Mouse (Mus musculus): Measurements from ENCODE around the gene Rbfox3. TPM values are rescaled to one million over a fixed set of nuclear protein-coding genes. Genes with fewer than 3 reads are reported as not detected.
A peak's percentile ranks its signal among the peaks of the same experiment; 100 is the strongest.

The Rbfox3 gene
- total RNA-seq, 2 experiments from 2014 or later: 276 to 303 TPM

DNA sequence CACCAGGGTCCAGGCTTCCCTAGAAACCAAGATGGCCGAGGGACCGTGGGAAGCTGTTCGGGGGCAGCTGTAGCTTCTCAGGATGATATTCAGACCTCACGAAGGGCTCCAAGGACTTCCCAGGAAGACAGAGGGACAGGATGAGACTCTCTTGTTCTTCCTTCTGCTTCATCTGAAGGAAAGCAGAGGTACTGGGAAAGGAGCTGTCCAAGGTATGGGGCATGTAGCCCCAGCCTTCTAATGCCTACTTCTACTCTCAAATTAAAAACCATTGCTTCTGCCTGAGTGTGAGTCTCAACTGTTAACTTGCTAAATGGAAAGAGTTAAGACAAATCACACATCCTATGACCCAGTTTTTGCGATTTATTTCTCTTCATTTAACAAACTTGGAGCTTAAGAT lies 355.8 kb downstream of the Rbfox3 start:
- H3K27ac ChIP-seq: no peak overlapping the region
- H3K4me3 ChIP-seq: no peak overlapping the region
- no peak for TF ChIP-seq CTCF (conservative IDR thresholded peaks at IDR 0.05)
- no peak for DNase-seq (ENCODE audit: low spot score in 2 of 2)

DNA sequence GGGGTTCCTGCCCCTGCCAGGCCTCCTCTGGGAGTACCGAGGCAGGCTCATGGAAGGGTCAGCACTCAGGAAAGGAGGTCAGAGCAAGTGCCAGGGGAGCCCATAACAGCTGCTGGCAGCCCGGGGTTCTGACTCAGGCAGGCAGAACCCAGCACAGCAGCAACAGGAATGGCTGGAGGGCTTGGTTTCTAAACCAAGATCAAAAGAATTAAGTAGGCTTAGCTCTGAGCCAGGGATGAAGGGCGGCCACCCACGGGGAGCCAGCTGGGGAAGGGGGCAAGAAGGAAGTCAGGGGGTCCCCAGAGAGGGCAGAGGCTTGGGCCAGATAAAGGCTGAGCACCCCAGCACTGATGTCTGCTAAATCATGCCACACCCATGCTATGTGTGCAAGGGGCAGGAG lies 356.9 kb downstream of the Rbfox3 start:
- no peak overlapping the region for H3K27ac ChIP-seq
- DNase-seq (ENCODE audit: low spot score in 2 of 2): no peak
- no peak overlapping the region for H3K4me3 ChIP-seq
- no peak for TF ChIP-seq CTCF (conservative IDR thresholded peaks at IDR 0.05)

DNA sequence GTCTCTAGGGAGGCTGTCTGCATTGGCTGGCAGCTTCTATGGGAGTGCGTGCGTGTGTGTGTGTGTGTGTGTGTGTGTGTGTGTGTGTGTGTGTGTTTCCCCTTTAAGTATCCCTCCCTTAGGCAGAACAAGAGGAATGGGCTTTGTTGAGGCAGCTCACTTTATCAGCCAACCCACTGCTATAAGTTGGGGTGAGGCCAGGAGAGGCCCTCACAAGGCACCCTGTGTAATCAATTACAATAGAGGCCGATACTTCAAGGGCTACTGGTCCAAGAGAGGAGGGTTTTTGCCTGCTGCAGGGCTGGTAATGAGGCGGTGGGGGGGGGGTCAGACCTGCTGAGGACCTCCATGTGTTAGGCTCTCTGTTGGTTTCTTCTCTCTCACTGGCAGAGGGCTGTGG lies 357.5 kb downstream of the Rbfox3 start:
- no peak for TF ChIP-seq CTCF (conservative IDR thresholded peaks at IDR 0.05)
- no peak overlapping the region for H3K4me3 ChIP-seq
- H3K27ac ChIP-seq: no peak overlapping the region
- DNase-seq (ENCODE audit: low spot score in 2 of 2): no peak

DNA sequence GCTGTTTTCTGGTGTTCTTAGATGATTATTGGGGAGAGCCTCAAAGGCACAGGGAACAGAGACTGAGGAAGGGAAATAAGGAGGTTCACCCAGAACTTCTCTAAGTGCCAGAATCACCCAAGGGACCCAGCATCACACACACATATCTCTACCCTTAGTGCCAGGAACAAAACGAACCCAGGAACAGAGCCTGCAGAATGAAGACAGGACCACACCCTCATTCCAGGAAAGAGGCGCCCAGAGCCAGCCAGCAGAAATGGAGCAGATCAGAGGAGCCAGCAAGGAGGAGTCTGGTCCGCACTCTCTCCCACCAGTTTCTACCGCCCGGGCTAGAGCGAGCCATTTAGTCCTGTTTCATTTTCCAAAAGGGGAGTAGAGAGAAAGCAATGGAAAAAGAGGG lies 358.4 kb downstream of the Rbfox3 start:
- H3K4me3 ChIP-seq: no peak overlapping the region
- no peak for TF ChIP-seq CTCF (conservative IDR thresholded peaks at IDR 0.05)
- H3K27ac ChIP-seq: no peak overlapping the region
- DNase-seq (ENCODE audit: low spot score in 2 of 2): no peak

DNA sequence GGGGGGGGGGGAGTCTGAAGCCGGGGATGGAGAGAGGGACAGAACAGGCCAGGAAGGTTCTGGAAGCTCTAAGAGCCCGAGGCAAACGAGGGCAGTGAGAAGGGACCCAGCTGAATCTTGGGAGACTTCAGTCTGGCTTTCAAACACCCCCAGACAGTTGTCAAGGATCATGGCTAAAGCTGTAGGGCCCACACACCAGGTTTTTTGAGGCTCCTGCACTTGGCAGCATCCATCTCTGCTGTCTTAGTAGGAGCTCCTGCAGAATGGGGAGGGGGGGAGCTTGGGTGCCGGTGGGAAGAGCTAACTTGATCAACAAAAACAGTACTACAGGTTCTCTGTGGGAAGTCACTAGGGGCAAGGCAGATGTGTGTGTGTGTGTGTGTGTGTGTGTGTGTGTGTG lies 358.9 kb downstream of the Rbfox3 start:
- no peak for TF ChIP-seq CTCF (conservative IDR thresholded peaks at IDR 0.05)
- H3K27ac ChIP-seq: no peak overlapping the region
- no peak overlapping the region for H3K4me3 ChIP-seq
- no peak for DNase-seq (ENCODE audit: low spot score in 2 of 2)

DNA sequence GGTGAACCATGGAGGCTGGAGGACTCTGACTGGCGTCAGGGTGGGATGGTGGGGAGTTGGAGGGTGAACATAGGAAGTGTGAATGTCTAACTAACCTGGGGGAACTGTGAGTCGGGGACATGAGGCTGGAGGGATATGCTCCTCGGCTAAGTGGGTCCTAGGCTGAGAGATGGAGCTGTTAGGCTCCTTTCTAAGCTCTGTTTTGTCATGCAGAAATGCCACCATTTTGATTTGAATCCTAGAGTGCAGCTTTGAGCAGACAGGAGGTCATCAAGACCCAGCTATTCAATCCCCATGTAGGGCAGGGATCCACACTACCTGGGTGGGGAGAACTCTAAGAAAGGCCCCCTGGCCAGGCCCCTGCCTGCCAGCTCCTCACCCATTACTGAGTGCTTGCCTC lies 359.7 kb downstream of the Rbfox3 start:
- TF ChIP-seq CTCF (conservative IDR thresholded peaks at IDR 0.05): no peak
- Histone ChIP-seq H3K4me3 (no peak overlapping the region), H3K27ac (peak overlapping the region; percentile 46; the same call in 1 of the 2 replicates)
- DNase-seq (ENCODE audit: low spot score in 2 of 2): no peak

DNA sequence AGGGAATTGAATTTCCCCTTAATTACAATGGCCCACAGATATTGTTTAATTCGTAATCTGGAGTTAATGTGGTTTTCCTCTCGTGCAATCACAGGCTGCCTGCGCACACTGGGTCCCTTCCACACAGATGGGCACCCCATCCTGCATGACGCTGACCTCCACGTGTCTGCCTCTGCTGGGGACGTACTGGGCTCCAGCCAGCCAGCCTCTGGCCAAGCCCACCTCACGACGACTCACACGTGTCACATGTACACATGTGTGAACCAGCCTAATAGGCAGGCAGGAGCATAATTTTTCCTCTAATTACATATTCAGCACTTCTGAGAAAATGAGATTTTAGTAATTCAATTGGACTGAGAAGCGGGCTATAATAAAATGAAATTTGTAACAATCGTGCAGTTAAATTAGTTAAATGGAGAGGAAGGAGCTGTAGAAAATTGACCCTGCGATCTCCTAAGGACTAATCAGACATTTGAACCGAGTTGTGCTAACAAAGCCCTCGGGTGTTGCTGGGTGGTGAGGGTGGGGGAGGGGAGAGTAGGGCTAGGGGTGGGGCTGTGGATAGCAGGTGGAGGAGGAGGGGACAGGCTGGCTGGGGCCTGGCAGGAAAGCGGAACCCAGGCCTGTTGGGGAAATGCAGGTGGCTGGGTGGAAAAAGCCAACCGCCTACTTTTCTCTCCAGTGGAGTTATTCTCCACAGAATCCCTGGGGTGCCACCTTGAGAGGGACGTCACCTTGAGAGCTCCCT lies 360.4 kb downstream of the Rbfox3 start:
- no peak for TF ChIP-seq CTCF (conservative IDR thresholded peaks at IDR 0.05)
- peak overlapping the region; percentile 46; the same call in 1 of the 2 replicates for H3K27ac ChIP-seq
- DNase-seq (ENCODE audit: low spot score in 2 of 2): no peak
- no peak overlapping the region for H3K4me3 ChIP-seq

DNA sequence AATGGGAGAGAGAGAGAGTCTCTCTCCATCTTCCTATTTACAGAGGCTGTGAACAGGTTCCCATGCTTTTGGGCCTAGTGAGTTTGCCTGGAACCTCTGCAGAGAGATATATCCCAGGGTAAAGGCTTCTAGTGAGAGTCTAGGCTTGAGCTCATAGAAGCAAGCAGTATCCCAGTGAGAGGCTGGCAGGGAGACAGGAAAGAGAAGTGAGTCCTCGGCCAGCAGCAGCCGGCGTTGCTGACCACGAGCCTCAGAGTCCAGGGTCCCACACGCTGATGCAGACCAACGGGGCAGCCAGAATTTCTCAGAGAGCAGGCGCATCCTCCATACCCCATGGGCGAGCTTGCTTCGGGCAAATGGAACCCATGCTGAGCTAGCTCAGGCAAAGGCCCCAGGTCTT lies 363.2 kb downstream of the Rbfox3 start:
- H3K27ac ChIP-seq: no peak overlapping the region
- H3K4me3 ChIP-seq: no peak overlapping the region
- no peak for DNase-seq (ENCODE audit: low spot score in 2 of 2)
- no peak for TF ChIP-seq CTCF (conservative IDR thresholded peaks at IDR 0.05)

DNA sequence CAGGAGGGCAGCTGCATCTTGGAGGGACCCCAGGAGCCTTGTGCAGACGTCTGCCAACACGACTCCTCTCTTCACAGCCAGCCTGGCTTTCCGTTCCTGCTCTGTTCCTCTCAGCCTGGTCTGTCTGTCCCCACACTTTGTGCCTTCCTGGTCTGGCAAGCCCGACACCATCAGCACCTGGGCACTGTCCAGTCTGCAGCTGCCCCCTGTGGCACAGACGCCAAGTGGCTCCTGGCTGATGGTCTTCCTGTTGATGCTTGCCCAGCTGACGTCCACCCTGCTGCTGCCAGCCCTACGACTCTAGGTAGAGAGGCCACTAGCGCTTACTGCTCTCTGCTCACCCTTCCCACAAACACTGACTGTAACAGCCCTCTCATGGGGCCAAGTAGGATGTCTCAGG lies 365.1 kb downstream of the Rbfox3 start:
- H3K4me3 ChIP-seq: no peak overlapping the region
- no peak for DNase-seq (ENCODE audit: low spot score in 2 of 2)
- TF ChIP-seq CTCF (conservative IDR thresholded peaks at IDR 0.05): no peak

DNA sequence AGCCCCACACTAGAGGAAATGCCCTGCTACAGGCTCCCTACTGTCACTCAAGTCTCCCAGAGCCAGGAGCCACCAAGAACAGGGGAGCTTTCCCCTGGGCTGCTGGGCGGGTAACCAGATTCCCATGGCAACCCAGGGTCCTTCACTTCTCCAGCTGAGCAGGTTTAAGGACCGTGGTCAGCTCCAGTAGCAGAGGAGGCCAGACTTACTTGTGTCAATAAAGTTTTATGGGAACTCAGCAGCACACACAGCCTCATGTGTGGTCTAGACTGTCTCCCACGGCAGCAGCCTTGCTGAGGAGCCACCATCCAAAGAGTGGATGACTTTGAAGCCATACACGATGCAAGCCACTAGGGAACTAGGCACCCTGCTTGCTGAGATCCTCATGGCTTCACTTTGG lies 365.7 kb downstream of the Rbfox3 start:
- no peak for TF ChIP-seq CTCF (conservative IDR thresholded peaks at IDR 0.05)
- Histone ChIP-seq H3K4me3 (no peak overlapping the region), H3K27ac (no peak overlapping the region)

More for the DNA sequence above, 365.1 kb downstream of the Rbfox3 start:
- no peak overlapping the region for H3K27ac ChIP-seq

DNA sequence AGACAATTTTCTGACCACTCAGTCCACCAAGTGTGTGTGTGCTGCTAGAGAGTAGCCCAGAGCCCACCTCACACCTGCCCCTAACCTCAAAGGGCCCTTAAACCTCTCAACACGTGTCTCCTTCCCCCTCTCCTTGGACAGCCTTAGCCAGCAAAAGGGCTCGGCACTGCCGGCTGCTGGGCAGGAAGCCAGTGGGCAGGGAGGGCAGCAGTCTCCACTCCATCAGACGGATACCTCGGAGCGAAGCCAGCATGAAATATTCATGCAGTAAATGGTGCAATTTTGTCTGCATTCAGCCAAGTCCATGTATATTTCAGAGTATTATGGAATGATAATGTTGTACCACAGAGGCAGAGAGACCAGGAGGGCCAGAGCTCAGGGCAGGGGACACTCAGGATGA lies 366.8 kb downstream of the Rbfox3 start:
- no peak for TF ChIP-seq CTCF (conservative IDR thresholded peaks at IDR 0.05)
- H3K4me3 ChIP-seq: no peak overlapping the region
- H3K27ac ChIP-seq: no peak overlapping the region
- no peak for DNase-seq (ENCODE audit: low spot score in 2 of 2)

More for the DNA sequence above, 365.7 kb downstream of the Rbfox3 start:
- DNase-seq (ENCODE audit: low spot score in 2 of 2): no peak

DNA sequence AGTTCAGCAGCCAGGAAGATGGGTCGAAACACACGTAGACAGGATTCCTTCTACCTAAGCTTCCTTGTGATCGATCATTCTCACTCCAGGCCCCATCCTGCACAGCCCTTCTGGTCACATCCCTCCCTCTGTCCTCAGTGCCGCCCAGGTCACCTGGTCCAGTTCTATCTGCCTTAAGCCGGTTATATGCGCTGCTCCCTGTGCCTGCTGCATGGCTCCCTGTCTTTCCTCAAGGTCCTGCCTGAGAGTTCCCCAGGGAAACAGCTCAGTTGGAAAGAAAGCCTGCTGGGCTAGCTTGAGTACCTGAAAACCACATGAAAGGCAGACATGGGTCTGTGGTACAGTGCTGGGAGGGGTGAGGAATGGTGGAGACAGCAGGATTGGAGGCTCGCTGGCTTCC lies 368.5 kb downstream of the Rbfox3 start:
- Histone ChIP-seq H3K27ac (no peak overlapping the region), H3K4me3 (no peak overlapping the region)
- no peak for TF ChIP-seq CTCF (conservative IDR thresholded peaks at IDR 0.05)
- no peak for DNase-seq (ENCODE audit: low spot score in 2 of 2)

DNA sequence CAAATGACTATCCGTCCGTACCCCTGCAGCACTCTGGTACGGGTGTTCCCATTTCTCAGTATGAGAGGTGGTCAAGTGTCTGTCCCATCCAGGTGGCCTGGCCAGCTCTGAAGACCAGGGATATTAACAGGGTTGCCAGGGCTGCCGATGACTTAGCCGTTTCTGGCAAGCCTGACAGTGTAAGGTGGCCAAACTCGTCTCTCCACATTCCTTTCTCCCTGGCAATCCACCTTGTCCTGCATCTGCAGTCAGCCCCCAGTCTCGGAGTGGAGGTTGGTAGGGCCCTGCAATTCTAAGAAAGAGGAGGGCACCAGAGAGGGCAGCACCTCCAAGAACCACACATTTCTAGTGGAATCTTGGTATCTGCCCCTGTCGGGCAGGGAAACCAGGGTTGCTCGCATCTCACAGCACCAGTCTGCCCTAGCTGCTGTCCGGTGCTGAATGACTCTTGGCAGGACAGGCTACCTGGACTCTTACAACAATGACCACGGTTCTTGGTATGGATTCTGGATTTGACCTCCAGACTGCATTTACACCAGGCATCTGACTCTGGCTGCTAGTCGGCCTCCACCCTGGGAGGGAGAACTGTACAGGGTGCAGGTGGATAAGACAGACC lies 370.9 kb downstream of the Rbfox3 start:
- no peak for TF ChIP-seq CTCF (conservative IDR thresholded peaks at IDR 0.05)
- no peak for DNase-seq (ENCODE audit: low spot score in 2 of 2)
- no peak overlapping the region for H3K4me3 ChIP-seq
- H3K27ac ChIP-seq: no peak overlapping the region

DNA sequence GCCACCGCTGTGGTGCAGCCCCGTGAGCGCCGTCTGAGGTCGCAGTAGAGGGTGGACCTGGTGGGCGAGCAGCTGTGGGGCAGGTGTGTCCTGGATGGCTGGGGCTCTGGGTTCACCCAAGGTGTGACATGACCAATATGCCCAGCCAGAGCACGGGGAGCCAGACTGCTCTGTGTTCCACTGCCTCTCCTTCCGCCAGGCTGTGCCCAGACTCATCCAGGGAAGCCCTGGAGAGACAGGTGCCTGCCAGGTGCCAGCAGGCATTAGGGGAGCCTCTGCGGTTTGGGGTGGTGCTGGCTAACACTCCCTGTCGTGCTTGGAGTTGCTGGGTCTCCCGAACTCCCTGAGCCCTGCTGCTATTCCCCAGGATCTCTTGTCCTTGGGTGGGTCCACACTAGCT lies 373.4 kb downstream of the Rbfox3 start:
- H3K4me3 ChIP-seq: no peak overlapping the region
- no peak for TF ChIP-seq CTCF (conservative IDR thresholded peaks at IDR 0.05)
- no peak for DNase-seq (ENCODE audit: low spot score in 2 of 2)
- no peak overlapping the region for H3K27ac ChIP-seq

Data from layer of hippocampus, adult 2 months (tissue).